Mouse (Mus musculus): ENCODE data around the gene Pla2g2c. TPM values are rescaled to one million over a fixed set of nuclear protein-coding genes. Genes with fewer than 3 reads are reported as not detected.

Pla2g2c gene
- polyA plus RNA-seq, 1 experiment, result not detected

GRCm38 (mm10) chr4:138701111-138701510, 23.5 kb upstream of the Pla2g2c start:
- Histone ChIP-seq H3K4me3 (ENCODE audit: insufficient read depth, low read depth, low read length) (no peak overlapping the region), H3K27ac (replicated peaks; ENCODE audit: low read depth, low read length) (no peak overlapping the region), H3K4me1 (ENCODE audit: control insufficient read depth, insufficient read depth, insufficient read length, low read length) (no peaks in the 10 kb centered on the region)

- no peak overlapping the region for H3K4me3 ChIP-seq (ENCODE audit: insufficient read depth, low read depth, low read length)
- no peak overlapping the region for H3K27ac ChIP-seq (replicated peaks; ENCODE audit: low read depth, low read length)
Measured at GRCm38 (mm10) chr4:138702031-138702430, 22.6 kb upstream of the Pla2g2c start.

GRCm38 (mm10) chr4:138702528-138702927, 22.1 kb upstream of the Pla2g2c start:
- Histone ChIP-seq H3K4me3 (ENCODE audit: insufficient read depth, low read depth, low read length) (no peak overlapping the region), H3K27ac (replicated peaks; ENCODE audit: low read depth, low read length) (no peak overlapping the region), H3K4me1 (ENCODE audit: control insufficient read depth, insufficient read depth, insufficient read length, low read length) (no peaks in the 10 kb centered on the region)

More at GRCm38 (mm10) chr4:138702031-138702430, 22.6 kb upstream of the Pla2g2c start:
- H3K4me1 ChIP-seq (ENCODE audit: control insufficient read depth, insufficient read depth, insufficient read length, low read length), result no peaks in the 10 kb centered on the region

GRCm38 (mm10) chr4:138703591-138703990, 21.0 kb upstream of the Pla2g2c start:
- Histone ChIP-seq H3K4me3 (ENCODE audit: insufficient read depth, low read depth, low read length) (no peak overlapping the region), H3K27ac (replicated peaks; ENCODE audit: low read depth, low read length) (no peak overlapping the region), H3K4me1 (ENCODE audit: control insufficient read depth, insufficient read depth, insufficient read length, low read length) (no peaks in the 10 kb centered on the region)

- H3K4me3 ChIP-seq (ENCODE audit: insufficient read depth, low read depth, low read length), result no peak overlapping the region
- no peaks in the 10 kb centered on the region for H3K4me1 ChIP-seq (ENCODE audit: control insufficient read depth, insufficient read depth, insufficient read length, low read length)
- H3K27ac ChIP-seq (replicated peaks; ENCODE audit: low read depth, low read length), result no peak overlapping the region
Measured at GRCm38 (mm10) chr4:138704169-138704568, 20.4 kb upstream of the Pla2g2c start.

GRCm38 (mm10) chr4:138706620-138707019, 18.0 kb upstream of the Pla2g2c start:
- H3K27ac ChIP-seq (replicated peaks; ENCODE audit: low read depth, low read length), result no peak overlapping the region
- no peak overlapping the region for H3K4me3 ChIP-seq (ENCODE audit: insufficient read depth, low read depth, low read length)
- no peaks in the 10 kb centered on the region for H3K4me1 ChIP-seq (ENCODE audit: control insufficient read depth, insufficient read depth, insufficient read length, low read length)

- Histone ChIP-seq H3K4me3 (ENCODE audit: insufficient read depth, low read depth, low read length) (no peak overlapping the region), H3K4me1 (ENCODE audit: control insufficient read depth, insufficient read depth, insufficient read length, low read length) (no peaks in the 10 kb centered on the region), H3K27ac (replicated peaks; ENCODE audit: low read depth, low read length) (no peak overlapping the region)
Measured at GRCm38 (mm10) chr4:138708636-138709035, 16.0 kb upstream of the Pla2g2c start.

- no peaks in the 10 kb centered on the region for H3K4me1 ChIP-seq (ENCODE audit: control insufficient read depth, insufficient read depth, insufficient read length, low read length)
- no peak overlapping the region for H3K27ac ChIP-seq (replicated peaks; ENCODE audit: low read depth, low read length)
- H3K4me3 ChIP-seq (ENCODE audit: insufficient read depth, low read depth, low read length), result no peak overlapping the region
Measured at GRCm38 (mm10) chr4:138709246-138709645, 15.3 kb upstream of the Pla2g2c start.

GRCm38 (mm10) chr4:138709944-138710343, 14.6 kb upstream of the Pla2g2c start:
- Histone ChIP-seq H3K4me3 (ENCODE audit: insufficient read depth, low read depth, low read length) (no peak overlapping the region), H3K27ac (replicated peaks; ENCODE audit: low read depth, low read length) (no peak overlapping the region), H3K4me1 (ENCODE audit: control insufficient read depth, insufficient read depth, insufficient read length, low read length) (no peaks in the 10 kb centered on the region)

GRCm38 (mm10) chr4:138710633-138711032, 14.0 kb upstream of the Pla2g2c start:
- H3K4me3 ChIP-seq (ENCODE audit: insufficient read depth, low read depth, low read length), result no peak overlapping the region
- H3K27ac ChIP-seq (replicated peaks; ENCODE audit: low read depth, low read length), result no peak overlapping the region
- no peaks in the 10 kb centered on the region for H3K4me1 ChIP-seq (ENCODE audit: control insufficient read depth, insufficient read depth, insufficient read length, low read length)

- Histone ChIP-seq H3K27ac (replicated peaks; ENCODE audit: low read depth, low read length) (no peak overlapping the region), H3K4me1 (ENCODE audit: control insufficient read depth, insufficient read depth, insufficient read length, low read length) (no peaks in the 10 kb centered on the region), H3K4me3 (ENCODE audit: insufficient read depth, low read depth, low read length) (no peak overlapping the region)
Measured at GRCm38 (mm10) chr4:138711051-138711820, 13.4 kb upstream of the Pla2g2c start.

- no peaks in the 10 kb centered on the region for H3K4me1 ChIP-seq (ENCODE audit: control insufficient read depth, insufficient read depth, insufficient read length, low read length)
- no peak overlapping the region for H3K4me3 ChIP-seq (ENCODE audit: insufficient read depth, low read depth, low read length)
- no peak overlapping the region for H3K27ac ChIP-seq (replicated peaks; ENCODE audit: low read depth, low read length)
Measured at GRCm38 (mm10) chr4:138712096-138712495, 12.5 kb upstream of the Pla2g2c start.

GRCm38 (mm10) chr4:138712621-138713020, 12.0 kb upstream of the Pla2g2c start:
- Histone ChIP-seq H3K4me1 (ENCODE audit: control insufficient read depth, insufficient read depth, insufficient read length, low read length) (no peaks in the 10 kb centered on the region), H3K27ac (replicated peaks; ENCODE audit: low read depth, low read length) (no peak overlapping the region), H3K4me3 (ENCODE audit: insufficient read depth, low read depth, low read length) (no peak overlapping the region)

GRCm38 (mm10) chr4:138714186-138714585, 10.4 kb upstream of the Pla2g2c start:
- Histone ChIP-seq H3K27ac (replicated peaks; ENCODE audit: low read depth, low read length) (no peak overlapping the region), H3K4me1 (ENCODE audit: control insufficient read depth, insufficient read depth, insufficient read length, low read length) (no peaks in the 10 kb centered on the region), H3K4me3 (ENCODE audit: insufficient read depth, low read depth, low read length) (no peak overlapping the region)

- H3K27ac ChIP-seq (replicated peaks; ENCODE audit: low read depth, low read length), result no peak overlapping the region
- no peak overlapping the region for H3K4me3 ChIP-seq (ENCODE audit: insufficient read depth, low read depth, low read length)
- H3K4me1 ChIP-seq (ENCODE audit: control insufficient read depth, insufficient read depth, insufficient read length, low read length), result no peaks in the 10 kb centered on the region
Measured at GRCm38 (mm10) chr4:138716697-138717096, 7.9 kb upstream of the Pla2g2c start.

- Histone ChIP-seq H3K4me1 (ENCODE audit: control insufficient read depth, insufficient read depth, insufficient read length, low read length) (0 out of 2 replicates have a peak, but pooled peaks cover under 1% of the 10 kb centered on the region), H3K4me3 (ENCODE audit: insufficient read depth, low read depth, low read length) (no peak overlapping the region), H3K27ac (replicated peaks; ENCODE audit: low read depth, low read length) (no peak overlapping the region)
Measured at GRCm38 (mm10) chr4:138718586-138719263, 5.9 kb upstream of the Pla2g2c start.

Data from brown adipose tissue, adult 24 weeks (tissue).